Mouse (Mus musculus) left cerebral cortex, postnatal 10 days (tissue): ENCODE results near the gene Arnt. TPM values are rescaled to one million over a fixed set of nuclear protein-coding genes. Genes with fewer than 3 reads are reported as not detected.

Experiments
- DNase-seq, 2 experiments: peaks; one replicate each; pipeline ENCODE4 v3.0.0; 2021 to 2022; ENCODE audit warnings: low spot score in 2 of 2, mixed read lengths in 1 of 2; ENCODE audit errors: extremely low spot score in 1 of 2
- intact Hi-C: fragments of 180-260 bp; cut with DNase I; formaldehyde crosslinking; loops from one replicate; pipeline ENCODE4 v1.15.1; 2025
- total RNA-seq, 2 experiments: library from RNA; stranded (reverse); gene quantifications; 2 replicates each; pipeline ENCODE4 v1.2.3; 2021

Arnt gene
- total RNA-seq, 2 experiments from 2014 or later = 34.1 to 36.0 TPM

DNA sequence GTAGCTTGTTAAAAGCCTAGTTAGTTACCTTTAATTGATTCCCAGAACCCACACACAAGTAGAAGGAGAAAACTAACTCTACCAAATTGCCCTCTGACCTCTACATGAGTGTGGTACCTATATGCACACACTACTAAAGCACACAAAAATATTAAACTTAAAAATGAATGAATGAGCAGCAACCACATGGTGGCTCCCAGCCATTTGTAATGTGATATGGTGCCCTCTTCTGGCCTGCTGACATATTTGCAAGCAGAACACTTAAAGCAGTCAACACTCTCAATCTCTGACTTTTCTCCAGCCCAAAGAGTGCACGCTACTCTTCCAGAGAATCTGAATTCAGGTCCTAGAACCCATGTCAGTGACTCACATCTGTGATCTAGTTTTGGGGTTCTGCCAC is 16.2 kb downstream of the Arnt start:
- peak in 1 of 2 experiments; percentile 37 for DNase-seq
- intact Hi-C loops = loop anchor here (5.0 kb wide), 1 partner anchor 103 kb away; no protein-coding TSS in a partner anchor

GRCm38 (mm10) chr3:95450915-95451314 is 16.7 kb downstream of the Arnt start:
- intact Hi-C loops = loop anchor here (5.0 kb wide), 1 partner anchor 104 kb away; no protein-coding TSS in a partner anchor
- no peak for DNase-seq

DNA sequence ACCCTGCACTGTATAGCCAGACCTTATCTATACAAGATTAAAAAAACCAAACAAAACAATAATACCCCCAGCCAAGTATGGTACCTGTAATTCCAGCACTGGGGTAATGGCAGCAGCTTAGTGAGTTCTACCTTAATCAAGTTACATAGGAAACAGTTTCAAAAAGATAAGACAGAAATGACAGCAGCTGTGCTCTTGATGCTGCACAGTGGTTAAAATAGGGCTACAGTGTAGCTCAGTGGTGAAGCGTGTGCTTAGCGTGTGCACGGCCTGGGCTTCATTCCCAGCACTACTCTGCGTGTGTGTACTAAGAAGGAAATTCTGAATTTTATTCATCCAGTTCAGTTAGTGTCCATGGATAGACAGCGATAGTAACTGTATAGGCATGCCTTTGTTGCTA is 22.2 kb downstream of the Arnt start:
- no peak for DNase-seq

GRCm38 (mm10) chr3:95457758-95458157 is 23.6 kb downstream of the Arnt start:
- intact Hi-C loops = loop anchor here (5.0 kb wide), 1 partner anchor 125 kb away; no protein-coding TSS in a partner anchor
- no peak for DNase-seq

More for the DNA sequence above, 22.2 kb downstream of the Arnt start:
- intact Hi-C loops = loop anchor here (5.0 kb wide), 1 partner anchor 124 kb away; no protein-coding TSS in a partner anchor

GRCm38 (mm10) chr3:95459381-95459780 is 25.2 kb downstream of the Arnt start:
- no peak for DNase-seq

DNA sequence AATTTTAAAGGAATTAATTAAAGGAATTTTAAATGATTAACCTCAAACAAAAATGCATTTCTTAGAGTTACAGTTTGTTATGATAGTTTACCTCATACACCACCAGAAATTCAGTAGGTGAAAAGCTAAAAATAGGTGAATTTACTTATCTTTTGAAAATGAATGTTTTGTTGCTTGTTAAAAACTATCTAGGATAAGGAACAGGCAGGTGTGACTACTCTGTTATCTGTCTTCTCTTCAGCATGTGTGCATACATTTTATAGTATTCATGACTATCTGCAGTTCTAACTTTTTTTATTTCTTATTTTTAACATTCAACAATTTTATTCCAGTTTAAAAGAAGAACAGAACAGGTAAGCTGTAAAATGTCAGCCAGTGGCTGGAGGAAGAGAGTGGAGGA is 29.7 kb downstream of the Arnt start:
- intact Hi-C loops = no loop called here
- no peak for DNase-seq

More at GRCm38 (mm10) chr3:95459381-95459780, 25.2 kb downstream of the Arnt start:
- intact Hi-C loops = loop anchor here (5.0 kb wide), 1 partner anchor 127 kb away; no protein-coding TSS in a partner anchor

DNA sequence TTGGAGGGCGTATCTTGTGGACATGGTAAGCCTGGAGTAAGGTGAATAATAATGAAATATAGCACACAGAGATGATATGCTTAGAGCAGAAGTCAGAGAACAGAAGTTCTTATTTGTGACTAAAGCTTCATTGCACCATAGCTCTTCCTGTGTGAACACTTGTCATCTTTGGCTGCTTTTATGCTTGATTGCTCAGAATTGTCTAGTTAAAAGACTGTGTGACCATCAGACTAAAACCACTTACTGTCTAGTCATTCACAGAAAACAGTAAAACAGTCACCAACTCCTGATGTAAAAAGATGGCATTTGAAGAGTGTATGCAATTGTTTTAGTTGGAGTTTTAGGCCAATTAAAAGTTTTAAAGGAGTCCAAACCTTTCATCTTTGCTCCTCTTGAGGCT is 44.8 kb downstream of the Arnt start:
- intact Hi-C loops = no loop called here
- no peak for DNase-seq

DNA sequence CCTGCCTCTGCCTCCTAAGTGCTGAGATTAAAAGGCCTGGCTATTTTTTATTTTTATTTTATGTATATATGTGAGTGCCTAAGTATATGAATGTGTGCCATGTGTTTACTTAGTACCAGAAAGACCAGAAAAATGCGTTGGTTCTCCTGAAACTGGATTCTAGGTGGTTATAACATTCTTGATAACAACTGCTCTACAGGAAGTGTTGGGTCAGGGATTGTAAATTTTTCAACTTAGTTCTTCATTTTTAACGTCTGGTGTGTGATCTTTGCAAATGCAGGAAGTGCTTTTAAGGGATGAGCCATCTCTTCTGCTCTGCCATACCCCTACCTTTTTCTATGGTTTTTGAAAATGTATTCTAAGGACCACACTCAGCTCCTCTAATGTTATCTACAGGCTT is 52.2 kb downstream of the Arnt start:
- intact Hi-C loops = loop anchor here (10.0 kb wide), 2 partner anchors 142 to 348 kb away; no protein-coding TSS in a partner anchor
- no peak for DNase-seq

- intact Hi-C loops = loop anchor here (10.0 kb wide), 2 partner anchors 144 to 346 kb away; no protein-coding TSS in a partner anchor
- DNase-seq = no peak
Observed at GRCm38 (mm10) chr3:95488679-95489078, 54.5 kb downstream of the Arnt start.

- no peak for DNase-seq
- intact Hi-C loops = no loop called here
Observed at GRCm38 (mm10) chr3:95490238-95490637, 56.0 kb downstream of the Arnt start.

GRCm38 (mm10) chr3:95494342-95494741 is 60.2 kb downstream of the Arnt start:
- peak in 1 of 2 experiments; percentile 72 for DNase-seq
- intact Hi-C loops = no loop called here

DNA sequence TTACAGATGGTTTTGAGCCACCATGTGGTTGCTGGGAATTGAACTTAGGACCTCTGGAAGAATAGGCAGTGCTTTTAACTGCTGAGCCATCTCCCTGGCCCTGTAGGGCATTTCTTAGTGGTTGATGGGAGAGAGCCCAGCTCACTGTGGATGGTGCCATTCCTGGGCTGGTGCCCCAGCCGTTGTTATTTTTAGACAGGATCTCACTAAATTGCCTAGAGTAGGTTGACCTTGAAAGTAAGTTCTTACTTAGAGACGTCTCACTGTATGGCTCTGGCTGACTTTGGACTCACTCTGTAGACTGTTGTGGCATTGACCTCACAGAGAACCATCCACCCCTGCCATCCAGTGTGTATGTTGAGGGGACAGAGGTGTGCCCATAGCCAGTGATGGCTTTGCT is 64.0 kb downstream of the Arnt start:
- DNase-seq = no peak
- intact Hi-C loops = no loop called here

GRCm38 (mm10) chr3:95499024-95499423 is 64.8 kb downstream of the Arnt start, which contains the start of gene Ctsk:
TSS of gene Ctsk (plus strand) at chr3:95499256.
- DNase-seq = no peak
- intact Hi-C loops = no loop called here

DNA sequence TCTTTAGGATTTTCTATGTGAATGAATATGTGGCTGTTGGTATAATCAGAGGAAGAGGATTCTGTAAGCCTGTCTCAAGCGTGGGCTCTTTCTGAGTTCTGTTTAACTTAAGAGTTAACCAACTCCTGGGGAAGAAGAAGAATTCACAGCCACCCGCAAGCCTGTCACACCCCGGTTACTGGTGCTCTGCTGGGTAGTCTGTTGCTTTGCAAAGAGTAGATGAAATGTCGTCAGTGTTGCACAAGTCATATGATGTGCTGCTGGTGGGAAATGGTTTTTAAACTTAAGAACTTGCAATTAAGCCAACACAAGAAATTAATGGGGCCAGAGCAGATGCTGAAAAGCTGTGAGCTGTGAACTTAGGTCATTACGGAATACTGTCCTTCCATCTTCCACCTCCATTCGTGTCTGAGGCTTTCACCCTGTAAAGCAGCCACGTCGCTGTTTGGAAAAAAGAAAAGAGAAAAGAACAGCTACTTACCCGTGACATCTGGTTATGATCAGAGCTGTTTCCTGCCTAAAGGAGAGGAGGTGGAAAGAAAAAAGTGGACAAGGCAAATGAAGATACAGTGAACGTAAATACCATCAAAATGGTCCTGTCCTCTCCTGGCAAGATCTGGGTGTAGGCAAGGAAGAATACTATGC is 65.4 kb downstream of the Arnt start:
- no peak for DNase-seq
- intact Hi-C loops = no loop called here

DNA sequence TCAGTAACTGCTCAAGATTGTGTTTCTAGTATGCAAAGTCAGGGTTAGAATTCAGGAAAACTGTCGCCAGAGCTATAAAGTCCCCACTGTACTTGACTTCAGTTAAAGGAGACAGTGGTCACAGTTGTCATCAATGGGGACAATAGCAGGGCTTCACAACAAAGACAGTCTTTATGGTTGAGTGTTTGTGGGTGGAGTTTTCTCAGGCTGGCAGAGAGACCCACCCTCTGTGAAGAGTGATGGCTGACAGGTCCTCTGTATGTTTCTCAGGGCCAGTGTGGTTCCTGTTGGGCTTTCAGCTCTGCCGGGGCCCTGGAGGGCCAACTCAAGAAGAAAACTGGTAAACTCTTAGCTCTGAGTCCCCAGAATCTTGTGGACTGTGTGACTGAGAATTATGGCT is 68.1 kb downstream of the Arnt start:
- intact Hi-C loops = no loop called here

DNA sequence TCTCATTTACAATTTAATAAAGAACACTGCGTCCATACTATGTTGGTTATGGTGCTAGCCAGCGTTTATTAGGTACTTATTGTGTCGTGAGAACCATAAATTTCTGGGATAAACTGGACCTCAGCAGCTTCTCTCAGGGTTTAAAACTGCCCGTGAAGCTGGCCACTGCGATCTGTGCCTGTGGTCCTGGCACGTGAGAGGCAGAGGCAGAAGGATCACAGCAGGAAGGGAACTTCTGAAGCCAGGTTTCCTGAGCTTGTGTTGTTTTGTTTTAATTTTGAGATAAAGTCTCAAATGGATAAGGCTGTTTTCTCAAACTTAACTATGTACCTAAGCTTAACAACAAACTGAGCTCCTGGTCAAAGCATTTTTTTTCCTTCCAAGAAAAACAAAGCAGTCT is 75.2 kb downstream of the Arnt start:
- intact Hi-C loops = no loop called here

More for the DNA sequence above, 68.1 kb downstream of the Arnt start:
- DNase-seq = no peak

DNA sequence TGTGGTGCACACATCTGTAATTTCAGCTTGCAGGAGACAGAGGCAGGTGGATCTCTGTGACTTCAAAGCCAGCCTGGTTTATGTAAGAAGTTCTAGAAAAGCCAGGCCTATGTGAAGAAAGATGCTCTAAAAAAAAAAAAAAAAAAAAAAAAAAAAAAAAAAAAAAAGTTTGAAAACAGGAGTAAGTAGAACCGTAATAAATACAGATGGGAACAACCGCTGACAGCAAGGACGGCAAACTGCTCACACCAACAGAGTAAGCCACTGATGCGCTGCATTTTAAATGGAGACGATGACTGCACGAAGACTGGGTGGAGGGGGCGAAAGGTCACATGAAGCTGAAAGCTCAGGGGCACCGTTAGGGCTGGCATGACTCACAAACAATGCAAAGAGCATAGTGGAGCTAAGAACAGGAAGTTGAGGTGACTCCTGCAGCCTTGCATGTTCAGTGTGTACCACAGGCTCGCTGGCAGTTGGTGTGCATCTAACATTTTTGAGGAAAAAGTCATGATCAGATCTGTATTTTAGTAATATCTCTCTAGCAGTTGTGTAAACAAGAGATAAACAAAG is 77.5 kb downstream of the Arnt start:
- intact Hi-C loops = loop anchor here (10.0 kb wide), 2 partner anchors 113 to 243 kb away; partner anchors contain the start of gene Ensa
- no peak for DNase-seq

More for the DNA sequence above, 75.2 kb downstream of the Arnt start:
- no peak for DNase-seq

- no peak for DNase-seq
- intact Hi-C loops = loop anchor here (10.0 kb wide), 2 partner anchors 108 to 238 kb away; partner anchors contain the start of gene Ensa
Observed at GRCm38 (mm10) chr3:95516614-95517041, 82.4 kb downstream of the Arnt start.

DNA sequence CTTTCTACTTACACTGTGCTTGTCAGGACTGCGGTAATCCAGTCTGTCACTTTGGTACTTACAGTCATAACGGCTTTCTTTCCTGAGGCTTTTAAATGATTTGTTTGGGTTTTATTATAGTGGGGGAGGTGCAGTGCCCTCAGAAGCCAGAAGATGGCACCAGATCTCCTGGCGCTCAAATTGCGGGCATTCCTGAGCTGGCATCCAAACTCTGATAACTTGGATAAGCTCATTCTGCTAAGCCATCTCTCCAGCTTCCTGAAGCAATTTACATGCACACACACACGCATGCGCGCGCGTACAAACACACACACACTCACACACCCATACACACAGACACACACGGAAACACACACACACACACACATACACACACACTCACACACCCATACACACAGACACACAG is 83.3 kb downstream of the Arnt start:
- DNase-seq = peak; percentile 55 to 67
- intact Hi-C loops = loop anchor here (10.0 kb wide), 2 partner anchors 107 to 237 kb away; partner anchors contain the start of gene Ensa

- intact Hi-C loops = loop anchor here (10.0 kb wide), 2 partner anchors 106 to 236 kb away; partner anchors contain the start of gene Ensa
- DNase-seq = no peak
Observed at GRCm38 (mm10) chr3:95518891-95519290, 84.7 kb downstream of the Arnt start.
